Comparison of ENCODE assay signal across 8 mouse cellular contexts in the genomic region with DNA sequence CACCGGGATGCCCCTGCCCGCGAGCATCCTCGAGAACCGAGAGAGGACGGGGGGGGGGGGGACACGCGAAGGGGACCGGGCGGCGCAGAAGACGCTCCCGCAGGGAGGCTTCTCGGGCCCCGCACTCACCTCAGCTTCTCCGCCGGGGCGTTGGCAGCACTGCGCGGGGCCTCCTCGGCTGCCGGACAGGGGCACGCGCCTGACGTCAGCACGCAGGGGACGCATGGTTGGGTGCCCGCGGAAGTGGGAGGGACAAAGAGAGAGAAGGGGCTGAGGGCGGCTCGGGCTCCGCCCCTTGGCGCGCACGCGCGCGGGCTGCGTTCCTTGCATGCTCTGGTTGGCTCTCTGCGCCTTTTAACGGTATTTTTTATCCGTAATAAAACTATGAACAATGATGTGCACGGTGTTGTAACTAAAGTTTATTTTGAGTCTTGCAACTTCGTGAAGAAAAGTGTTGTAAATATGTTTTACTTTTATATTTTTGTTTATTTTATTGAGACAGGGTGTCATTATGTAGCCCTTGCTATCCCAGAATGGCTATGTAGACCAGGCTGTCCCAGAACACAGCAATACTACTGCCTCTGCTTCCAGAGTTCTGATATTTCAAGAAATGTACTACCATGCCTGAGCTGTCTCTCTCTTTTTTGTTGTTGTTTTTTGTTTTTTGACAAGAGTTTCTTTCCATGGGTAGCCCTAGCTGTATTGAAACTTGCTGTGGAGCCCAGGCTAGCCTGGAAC. TPM values are rescaled to one million over a fixed set of nuclear protein-coding genes. Genes with fewer than 3 reads are reported as not detected.
A peak's percentile ranks its signal among the peaks of the same experiment; 100 is the strongest.
DNase-seq lines count a peak whose midpoint lies in the region; ATAC-seq and TF ChIP-seq lines count a peak whose summit lies in the region.

A gene (minus strand): TSS at position 204 of the 738 bp plus-strand sequence.

- peak; percentile 97 for DNase-seq in G1E (ENCODE audit: low spot score)
- DNase-seq in cerebellum, adult 18-20 months: peak; percentile 99
- DNase-seq in heart, postnatal 36 days: peak; percentile 99
- DNase-seq in layer of hippocampus, adult 2 months (ENCODE audit: low spot score in 2 of 2): peak; percentile 98 to 99
- peak; percentile 98 for DNase-seq in lung, embryonic 14.5 days
- DNase-seq in thymus, adult 2 months: peak; percentile 99

- TF ChIP-seq CTCF in G1E (IDR thresholded peaks at IDR 0.05; ENCODE audit: low read depth, low read length): no peak
- no peak for TF ChIP-seq CTCF in layer of hippocampus, adult 2 months (conservative IDR thresholded peaks at IDR 0.05)
- no peak for TF ChIP-seq CTCF in lung, embryonic 14.5 days (IDR thresholded peaks at IDR 0.05; ENCODE audit: low read depth)
- TF ChIP-seq CTCF in olfactory bulb, adult 2 months (IDR thresholded peaks at IDR 0.05; ENCODE audit: insufficient read depth, low read depth, low read length): no peak
- TF ChIP-seq CTCF in thymus, adult 2 months (IDR thresholded peaks at IDR 0.05; ENCODE audit: borderline replicate concordance, control insufficient read depth, extremely low read depth, insufficient read depth, low read length, poor library complexity): 0 out of 2 replicates have a peak, but pooled peaks have one; percentile 56

- peak; percentile 97 for TF ChIP-seq POLR2A in olfactory bulb, adult 2 months (IDR thresholded peaks at IDR 0.05; ENCODE audit: insufficient read depth, low read depth, low read length)
- TF ChIP-seq POLR2A in thymus, adult 2 months (IDR thresholded peaks at IDR 0.05; ENCODE audit: control insufficient read depth, extremely low read depth, insufficient read depth, low read length, poor library complexity): peak; percentile 97

- peaks cover 41% of the 10 kb centered on the region for H3K4me1 ChIP-seq in G1E (ENCODE audit: insufficient read depth, low read depth, low read length)
- H3K4me1 ChIP-seq in forebrain, embryonic 16.5 days (replicated peaks; ENCODE audit: control insufficient read depth, insufficient read depth, low read length): peaks cover 32% of the 10 kb centered on the region
- H3K4me1 ChIP-seq in lung, embryonic 14.5 days (ENCODE audit: insufficient read depth): peaks cover 3% of the 10 kb centered on the region; the same call in 1 of the 2 replicates
- no peaks in the 10 kb centered on the region for H3K4me1 ChIP-seq in olfactory bulb, adult 2 months (ENCODE audit: control insufficient read depth, insufficient read depth, low read length)
- H3K4me1 ChIP-seq in thymus, adult 2 months (replicated peaks; ENCODE audit: control insufficient read depth, insufficient read depth, low read length): peaks cover 15% of the 10 kb centered on the region

- WGBS in forebrain, embryonic 16.5 days: under 1% methylated on average over 35 of the region's 44 CpGs
- WGBS in lung, embryonic 14.5 days: under 1% methylated on average over 39 of the region's 44 CpGs
- WGBS in olfactory bulb, adult 2 months: under 1% methylated on average over 44 of the region's 44 CpGs
- WGBS in thymus, adult 2 months: under 1% methylated on average over 44 of the region's 44 CpGs

- ATAC-seq in G1E (ENCODE audit: extremely low read depth, insufficient number of reproducible peaks, low FRiP score, poor library complexity, severe bottlenecking): peak; percentile 97
- ATAC-seq in forebrain, embryonic 16.5 days: peak; percentile 99
- ATAC-seq in lung, embryonic 14.5 days (ENCODE audit: insufficient read depth): peak; percentile 98

- H3K27ac ChIP-seq in forebrain, embryonic 16.5 days (ENCODE audit: low read length): peak within 1 kb of the TSS; percentile 97
- H3K27ac ChIP-seq in layer of hippocampus, adult 2 months: peak within 1 kb of the TSS; percentile 97
- peak within 1 kb of the TSS; percentile 97 for H3K27ac ChIP-seq in lung, embryonic 14.5 days (ENCODE audit: low read depth)
- H3K27ac ChIP-seq in olfactory bulb, adult 2 months (ENCODE audit: insufficient read depth, low read depth, low read length): peak within 1 kb of the TSS; percentile 59; the same call in 1 of the 2 replicates
- H3K27ac ChIP-seq in thymus, adult 2 months (ENCODE audit: control insufficient read depth, insufficient read depth, low read length): peak within 1 kb of the TSS; percentile 86

- peak within 1 kb of the TSS; percentile 99 for H3K9ac ChIP-seq in forebrain, embryonic 16.5 days (replicated peaks; ENCODE audit: low read depth, low read length)
- peak within 1 kb of the TSS; percentile 99 for H3K9ac ChIP-seq in lung, embryonic 14.5 days

- H3K9me3 ChIP-seq in G1E (replicated peaks): no peaks in the 10 kb centered on the region
- H3K9me3 ChIP-seq in forebrain, embryonic 16.5 days (ENCODE audit: control insufficient read depth, low read length): no peaks in the 10 kb centered on the region
- no peaks in the 10 kb centered on the region for H3K9me3 ChIP-seq in lung, embryonic 14.5 days (ENCODE audit: low read depth, low read length)

- peaks cover 34% of the 10 kb centered on the region for H3K27me3 ChIP-seq in G1E (ENCODE audit: insufficient read depth, low read length)
- no peaks in the 10 kb centered on the region for H3K27me3 ChIP-seq in forebrain, embryonic 16.5 days (replicated peaks; ENCODE audit: control insufficient read depth, insufficient read depth, low read length)
- H3K27me3 ChIP-seq in lung, embryonic 14.5 days (ENCODE audit: insufficient read depth, low read length): no peaks in the 10 kb centered on the region
- H3K27me3 ChIP-seq in thymus, adult 2 months (ENCODE audit: control insufficient read depth, insufficient read depth, low read length): no peaks in the 10 kb centered on the region

- peak within 1 kb of the TSS; percentile 73 for H3K4me2 ChIP-seq in forebrain, embryonic 16.5 days (ENCODE audit: low read length)
- peak within 1 kb of the TSS; percentile 86 for H3K4me2 ChIP-seq in lung, embryonic 14.5 days

- intact Hi-C loops in heart, postnatal 36 days (cut with DNase I): no loop called here

- H3K4me3 ChIP-seq in G1E (ENCODE audit: low read depth, low read length): peak within 1 kb of the TSS; percentile 83
- H3K4me3 ChIP-seq in forebrain, embryonic 16.5 days (replicated peaks; ENCODE audit: low read length): peak within 1 kb of the TSS; percentile 86
- H3K4me3 ChIP-seq in layer of hippocampus, adult 2 months: peak within 1 kb of the TSS; percentile 79
- peak within 1 kb of the TSS; percentile 98 for H3K4me3 ChIP-seq in lung, embryonic 14.5 days (ENCODE audit: low read depth, low read length)
- H3K4me3 ChIP-seq in olfactory bulb, adult 2 months (ENCODE audit: insufficient read depth, low read depth, low read length): peak within 1 kb of the TSS; percentile 87
- H3K4me3 ChIP-seq in thymus, adult 2 months (ENCODE audit: control insufficient read depth, insufficient read depth, low read length): peak within 1 kb of the TSS; percentile 99

- H3K36me3 ChIP-seq in G1E (replicated peaks): peaks cover 13% of the 10 kb centered on the region
- H3K36me3 ChIP-seq in forebrain, embryonic 16.5 days (ENCODE audit: control insufficient read depth, insufficient read depth): no peaks in the 10 kb centered on the region
- no peaks in the 10 kb centered on the region for H3K36me3 ChIP-seq in lung, embryonic 14.5 days (ENCODE audit: insufficient read depth)
- H3K36me3 ChIP-seq in thymus, adult 2 months (ENCODE audit: control insufficient read depth, insufficient read depth, low read length): no peaks in the 10 kb centered on the region

RNA-seq across cellular contexts. Expression of the gene that starts here (rescaled TPM):
- total RNA-seq in G1E (2014; fragmentation: Nextera tagmentation): 398 and 443 TPM in 2 replicates
- total RNA-seq in G1E (2017): 557 and 569 TPM in 2 replicates
- 16.3 and 21.0 TPM in 2 replicates for polyA plus RNA-seq in G1E (2012)
- 912 and 941 TPM in 2 replicates for polyA plus RNA-seq in forebrain, embryonic 16.5 days (2015; fragmentation: Nextera tagmentation; extraction: Ambion mirVana)
- 100 to 1,000 TPM; 156 to 160 TPM for total RNA-seq in heart, postnatal 36 days (2021)
- 100 to 1,000 TPM; 300 to 303 TPM for total RNA-seq in layer of hippocampus, adult 2 months (2021)
- polyA plus RNA-seq in lung, embryonic 14.5 days (2014; fragmentation: Nextera tagmentation; extraction: Ambion mirVana): 690 and 693 TPM in 2 replicates
- 274 TPM in 1 of 2 replicates, not detected in the other for polyA plus RNA-seq in olfactory bulb, adult 2 months (2012; ENCODE audit: insufficient read depth, insufficient read length, low replicate concordance, missing spikeins)
- polyA plus RNA-seq in thymus, adult 2 months (2012; rRNA removed): 80.3 and 94.4 TPM in 2 replicates

Comparison
In these comparisons a context has a peak if more than half of its experiments do, and no peak if none do; other contexts are left out.
1. Peak in every context shown above with its lines: DNase-seq, ATAC-seq, H3K4me3 ChIP-seq and H3K27ac ChIP-seq.